Mouse (Mus musculus) hindbrain, embryonic 15.5 days (tissue): ENCODE results near the gene Serpina3i. TPM values are rescaled to one million over a fixed set of nuclear protein-coding genes. Genes with fewer than 3 reads are reported as not detected.

Source experiments
- ATAC-seq: fragments of 200-750 bp; cut with Nextera tagmentation; 2 replicates; pipeline ENCODE4 v1.8.0; 2017; ENCODE audit warnings: low read depth, moderate number of reproducible peaks, moderate TSS enrichment; ENCODE audit not compliant: low FRiP score
- H3K27ac ChIP-seq: fragments of 300-500 bp; sonication (generic); replicated peaks from 2 replicates; pipeline ENCODE4 v1.5.1; 2015; ENCODE audit warnings: mild to moderate bottlenecking, inconsistent platforms
- H3K27me3 ChIP-seq: fragments of 300-500 bp; sonication (generic); 2 replicates; pipeline ENCODE4 v1.6.1; 2015; ENCODE audit warnings: control low read depth, inconsistent platforms
- H3K36me3 ChIP-seq: fragments of 300-500 bp; sonication (generic); 2 replicates; pipeline ENCODE4 v1.6.1; 2015; ENCODE audit warnings: control low read depth, inconsistent platforms
- H3K4me1 ChIP-seq: fragments of 300-500 bp; sonication (generic); replicated peaks from 2 replicates; pipeline ENCODE4 v1.6.1; 2015; ENCODE audit warnings: control low read depth, inconsistent platforms
- H3K4me2 ChIP-seq: fragments of 300-500 bp; sonication (generic); 2 replicates; pipeline ENCODE4 v1.6.1; 2015; ENCODE audit warnings: moderate library complexity, mild to moderate bottlenecking, inconsistent platforms
- H3K4me3 ChIP-seq: fragments of 300-500 bp; sonication (generic); 2 replicates; pipeline ENCODE4 v1.5.1; 2015; ENCODE audit warnings: mild to moderate bottlenecking, inconsistent platforms
- H3K9ac ChIP-seq: fragments of 300-500 bp; sonication (generic); 2 replicates; pipeline ENCODE4 v1.6.1; 2015; ENCODE audit warnings: inconsistent platforms
- H3K9me3 ChIP-seq: fragments of 300-500 bp; sonication (generic); 2 replicates; pipeline ENCODE4 v1.6.1; 2016; ENCODE audit warnings: control low read depth, inconsistent platforms
- WGBS: fragments of 180-500 bp; shearing (Covaris S2); methylation state at CpG from one replicate; pipeline ENCODE4 v1.1.7; 2015; 5-methylcytosine and 5-hydroxymethylcytosine counted together
- polyA plus RNA-seq: library from polyadenylated mRNA; unstranded; fragments of >200 nt; fragmentation: Nextera tagmentation; extraction: Ambion mirVana; gene quantifications from 2 replicates; pipeline ENCODE4 v1.2.1, GENCODE M21; 2015

The Serpina3i gene
- polyA plus RNA-seq, 1 experiment from 2014 or later, result not detected

GRCm38 (mm10) chr12:104314253-104314652 lies 51.3 kb downstream of the Serpina3i start, which contains the start of gene Serpina3j:
Gene Serpina3j (plus strand): TSS chr12:104314553.
- Histone ChIP-seq H3K27me3 (no peaks in the 10 kb centered on the region), H3K27ac (no peak within 1 kb of the TSS), H3K36me3 (no peaks in the 10 kb centered on the region), H3K4me3 (no peak within 1 kb of the TSS), H3K4me2 (no peak within 1 kb of the TSS), H3K4me1 (no peaks in the 10 kb centered on the region), H3K9me3 (no peaks in the 10 kb centered on the region), H3K9ac (no peak within 1 kb of the TSS)
- 85% methylated on average over 1 of the region's 1 CpGs for WGBS
- no peak for ATAC-seq

Other genes starting within 250 kb of the Serpina3i start
- 0.18 and 0.32 TPM in 2 replicates for gene Serpina9, start 249.4 kb upstream of the Serpina3i start, polyA plus RNA-seq
- not detected in 2 replicates for gene Serpina12, start 218.7 kb upstream of the Serpina3i start, polyA plus RNA-seq
- not detected in 2 replicates for gene Serpina5, start 162.0 kb upstream of the Serpina3i start, polyA plus RNA-seq
- gene Serpina3a, start 150.4 kb upstream of the Serpina3i start, polyA plus RNA-seq, result not detected in 2 replicates
- gene Serpina3b, start 135.1 kb upstream of the Serpina3i start, polyA plus RNA-seq, result not detected in 2 replicates
- not detected in 2 replicates for gene Serpina3c, start 109.3 kb upstream of the Serpina3i start, polyA plus RNA-seq
- gene Serpina3f, start 48.6 kb upstream of the Serpina3i start, polyA plus RNA-seq, result 0.10 and 0.12 TPM in 2 replicates
- 0.88 and 2.4 TPM in 2 replicates for gene Serpina3g, start 26.9 kb upstream of the Serpina3i start, polyA plus RNA-seq
- gene Serpina3j, start 51.4 kb downstream of the Serpina3i start, polyA plus RNA-seq, result not detected in 2 replicates
- gene Serpina3k, start 75.4 kb downstream of the Serpina3i start, polyA plus RNA-seq, result not detected in 2 replicates
- gene Serpina3m, start 75.4 kb downstream of the Serpina3i start, polyA plus RNA-seq, result not detected in 2 replicates
- 1.7 TPM in 2 replicates for gene Serpina3n, start 143.6 kb downstream of the Serpina3i start, polyA plus RNA-seq
- 0.16 and 0.21 TPM in 2 replicates for gene Gsc, start 210.2 kb downstream of the Serpina3i start, polyA plus RNA-seq